Mouse (Mus musculus) B cell, adult 2 months (primary cell): ENCODE measurements at regions not wholly inside any gene's neighbourhood (a gene's known extent, or its start where the extent isn't known, plus 50 kb on each side); places are given as distances from the start of the nearest gene placed in this dataset.

Experiments
- DNase-seq, 2 experiments: peaks; one replicate each; pipeline ENCODE4 v3.0.0; 2022

DNA sequence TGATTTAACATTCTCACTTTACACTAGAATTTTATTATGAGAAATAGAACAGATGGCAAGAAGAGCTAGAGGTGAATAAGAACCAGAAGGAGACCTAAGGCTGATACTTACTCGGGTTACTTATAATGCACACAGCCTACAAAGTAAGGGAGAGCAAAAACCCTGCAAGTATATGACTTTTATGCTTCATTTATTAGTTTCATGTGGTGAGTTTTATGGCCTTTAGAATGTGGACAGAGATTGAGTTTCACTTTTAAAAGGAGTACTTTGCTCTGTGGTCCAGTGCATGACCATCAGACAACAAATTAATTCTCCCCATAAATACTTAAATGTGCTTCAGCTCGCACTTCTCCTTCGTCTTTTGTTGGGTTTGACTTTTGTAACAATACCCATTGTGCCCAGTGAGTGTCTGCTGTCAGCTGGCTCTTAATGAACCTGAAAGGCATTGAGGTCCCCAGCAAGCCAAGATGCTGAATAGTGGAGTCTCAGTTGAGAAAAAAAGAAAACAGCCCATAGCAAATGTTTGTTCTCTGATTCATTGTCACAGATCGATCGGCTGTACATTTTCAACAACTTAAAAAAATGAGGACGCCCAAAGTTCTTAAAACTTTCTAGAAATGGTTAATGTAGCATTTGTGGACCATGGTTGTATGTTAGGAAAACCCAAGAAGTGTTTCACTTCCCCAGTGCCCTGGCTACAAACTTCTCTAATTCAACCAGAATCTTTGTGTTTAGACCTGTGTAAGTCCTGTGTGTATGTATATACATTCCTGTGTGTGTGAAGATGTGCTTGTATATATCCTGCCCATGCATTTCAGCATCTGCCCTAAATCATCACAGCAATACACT lies 194.5 kb downstream of the Gm5426 start:
- DNase-seq = peak; percentile 59 to 60

DNA sequence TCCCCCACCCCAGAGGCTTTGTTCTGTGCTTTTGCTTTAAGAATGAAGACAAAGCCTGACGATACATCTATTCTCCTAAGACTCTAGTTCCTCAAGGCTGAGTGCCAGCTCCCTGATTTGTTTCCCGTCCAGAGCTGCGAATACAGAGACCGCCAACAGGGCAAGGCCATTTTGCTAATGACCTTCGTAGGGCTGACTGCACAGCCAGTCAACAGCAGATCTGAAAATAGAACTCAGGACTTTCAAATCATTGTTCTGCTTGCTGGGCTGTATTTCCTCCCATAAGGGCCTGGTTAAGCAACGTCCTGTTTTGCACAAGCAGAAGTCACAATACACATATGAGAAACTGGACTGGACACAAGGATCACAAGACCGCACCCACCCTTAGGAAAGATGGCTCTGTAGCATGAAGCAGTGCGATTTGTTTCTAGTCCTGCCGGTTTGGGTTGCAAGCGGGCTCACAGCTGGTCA lies 196.4 kb downstream of the Gm5426 start:
- DNase-seq = peak; percentile 72 to 75

GRCm38 (mm10) chr10:96333224-96333623 lies 196.8 kb downstream of the Gm5426 start:
- no peak for DNase-seq

GRCm38 (mm10) chr10:96336271-96336670 lies 199.9 kb downstream of the Gm5426 start:
- no peak for DNase-seq

GRCm38 (mm10) chr10:96337088-96337666 lies 200.8 kb downstream of the Gm5426 start:
- no peak for DNase-seq

DNA sequence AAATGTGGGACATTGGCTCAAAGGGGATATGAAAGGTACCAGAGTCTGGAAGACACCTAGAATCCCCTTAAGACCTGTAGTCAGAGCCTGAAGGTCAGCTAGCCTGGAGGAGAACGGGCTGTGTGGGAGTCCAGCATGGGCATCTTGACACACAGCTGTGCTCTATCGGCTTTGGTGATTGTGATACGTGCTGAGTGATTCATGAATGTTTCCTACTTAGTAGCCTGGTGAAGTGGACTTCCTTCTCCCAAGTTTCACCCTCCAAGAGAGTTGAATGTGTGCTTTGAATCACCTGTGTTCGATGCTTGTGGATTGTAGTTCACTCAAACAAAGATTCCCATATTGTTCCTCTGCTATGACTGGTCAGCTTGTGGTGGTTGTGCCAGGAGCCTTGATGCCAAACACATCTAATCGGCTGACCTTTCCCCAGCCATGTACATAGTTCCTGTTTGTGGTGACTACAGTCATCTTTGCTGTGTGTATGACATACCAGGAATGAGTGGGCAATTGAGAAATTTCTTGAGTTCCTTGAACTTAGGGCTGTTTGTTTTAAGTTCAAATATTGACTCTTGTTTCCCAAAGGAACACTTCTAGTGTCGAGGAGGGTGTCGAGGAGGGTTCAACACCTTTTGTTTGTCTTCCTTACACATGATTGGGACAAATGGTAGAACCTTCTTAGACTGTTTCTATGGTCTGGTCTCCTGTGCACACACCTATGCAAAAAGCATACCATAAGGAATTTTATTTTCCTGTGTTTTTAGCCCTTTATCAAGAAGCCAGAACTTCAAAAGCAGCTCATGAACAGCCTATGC lies 201.6 kb downstream of the Gm5426 start:
- peak in 1 of 2 experiments; percentile 12 for DNase-seq

GRCm38 (mm10) chr10:96338609-96338978 lies 202.2 kb downstream of the Gm5426 start:
- no peak for DNase-seq

DNA sequence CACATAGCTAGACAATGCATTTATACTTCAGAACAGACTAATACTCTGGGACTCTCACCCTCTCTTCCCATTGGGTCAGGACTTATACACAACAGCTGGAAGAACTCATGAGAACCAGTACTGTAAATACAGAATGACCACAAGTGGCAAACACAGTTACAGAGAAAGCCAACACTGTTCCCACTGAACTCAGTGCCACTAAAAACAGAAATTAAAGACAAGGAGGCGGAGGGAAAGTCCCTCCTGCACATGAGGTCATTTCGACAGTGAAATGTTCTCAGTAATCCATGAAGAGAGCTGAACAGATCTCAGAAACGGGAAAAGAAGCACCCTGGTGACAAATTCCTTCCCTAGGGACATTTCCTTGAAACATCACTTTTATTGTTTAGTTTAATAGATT lies 206.1 kb downstream of the Gm5426 start:
- DNase-seq = peak in 1 of 2 experiments; percentile 14

DNA sequence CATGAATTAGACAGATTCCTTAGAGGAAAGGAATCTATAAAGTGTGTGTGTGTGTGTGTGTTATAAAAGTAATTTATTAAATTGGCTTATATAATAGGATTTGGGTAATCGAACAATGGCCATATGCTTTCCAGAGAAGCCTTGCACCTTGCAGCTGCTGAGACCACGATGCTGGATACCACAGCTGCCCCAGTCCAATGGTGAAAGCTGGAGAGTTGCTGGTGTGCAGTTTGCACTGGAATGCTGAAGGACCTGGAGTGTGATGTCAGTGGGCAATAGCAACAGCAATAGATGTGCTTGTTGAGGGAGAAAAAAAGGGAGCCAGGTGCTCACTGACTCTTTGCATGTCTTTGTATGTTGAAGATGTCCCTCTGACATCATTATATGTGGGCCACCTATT lies 207.3 kb downstream of the Gm5426 start:
- DNase-seq = no peak

DNA sequence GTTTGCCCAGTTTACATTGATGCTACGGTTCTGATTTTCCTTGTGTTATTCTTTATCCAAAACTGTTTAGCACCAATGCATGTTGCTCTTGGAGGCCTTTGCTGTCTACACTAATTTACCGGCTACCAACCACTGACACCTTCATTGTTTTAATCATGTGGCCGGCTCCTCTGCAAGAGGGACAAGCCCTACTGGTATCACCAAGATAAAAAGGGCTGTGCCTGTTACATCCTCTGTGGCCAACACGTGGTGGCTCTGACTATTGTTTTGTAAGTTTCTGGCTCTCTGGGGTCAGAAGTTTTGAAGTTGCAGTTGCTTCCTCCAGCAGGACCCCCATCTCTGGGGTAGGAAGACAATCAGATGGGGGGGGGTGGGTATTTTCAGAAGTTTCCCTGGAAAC lies 214.3 kb downstream of the Gm5426 start:
- DNase-seq = no peak

DNA sequence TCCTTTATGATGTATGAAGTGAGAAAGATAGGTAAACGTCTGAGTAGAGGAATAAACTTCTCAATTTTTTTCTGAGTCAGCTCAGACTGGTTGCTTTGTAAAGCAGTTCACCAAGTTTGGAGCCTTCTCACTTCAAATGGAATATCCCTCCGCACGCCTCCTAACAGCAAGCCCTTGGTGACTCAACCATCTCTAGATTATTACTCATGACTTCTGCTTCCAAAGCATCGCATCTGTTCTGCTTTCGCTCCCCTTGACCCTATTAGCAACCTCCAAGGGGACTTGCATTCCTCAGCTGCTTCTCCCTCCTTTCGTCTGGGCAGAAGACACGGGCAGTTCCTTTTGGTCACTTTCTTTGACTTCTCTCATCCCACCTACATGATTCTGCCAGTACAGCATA lies 214.9 kb downstream of the Gm5426 start:
- DNase-seq = no peak

DNA sequence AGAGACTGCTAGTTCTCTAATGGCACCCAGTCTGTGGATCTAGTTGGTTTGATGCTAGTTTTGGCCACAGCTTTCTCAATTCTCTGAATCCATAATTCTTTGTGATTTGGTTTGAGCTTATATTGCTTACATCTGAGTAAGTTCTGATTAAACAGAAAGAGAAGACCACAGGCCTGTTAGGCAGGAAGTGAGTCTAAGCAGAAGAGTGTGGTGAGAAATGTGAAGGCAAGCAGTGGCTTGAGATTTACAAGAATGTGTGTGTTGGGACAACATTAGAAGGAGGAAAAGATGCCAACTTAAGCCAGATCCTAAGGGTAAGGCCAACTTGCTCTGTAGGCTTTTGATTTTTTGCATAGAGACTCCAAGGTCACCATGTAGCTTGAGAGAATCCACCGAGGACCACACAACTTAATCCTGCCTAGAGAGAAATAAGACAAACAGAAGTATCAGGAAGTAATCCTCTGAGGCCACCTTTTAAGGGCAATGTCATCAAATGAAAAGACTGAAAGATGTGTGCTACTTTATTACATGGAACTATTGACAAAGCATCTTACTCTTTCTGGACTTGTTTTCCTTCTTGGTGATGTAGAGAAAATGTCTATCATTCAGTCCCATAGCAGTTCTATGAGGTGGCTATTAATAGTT lies 220.7 kb downstream of the Gm5426 start:
- no peak for DNase-seq

DNA sequence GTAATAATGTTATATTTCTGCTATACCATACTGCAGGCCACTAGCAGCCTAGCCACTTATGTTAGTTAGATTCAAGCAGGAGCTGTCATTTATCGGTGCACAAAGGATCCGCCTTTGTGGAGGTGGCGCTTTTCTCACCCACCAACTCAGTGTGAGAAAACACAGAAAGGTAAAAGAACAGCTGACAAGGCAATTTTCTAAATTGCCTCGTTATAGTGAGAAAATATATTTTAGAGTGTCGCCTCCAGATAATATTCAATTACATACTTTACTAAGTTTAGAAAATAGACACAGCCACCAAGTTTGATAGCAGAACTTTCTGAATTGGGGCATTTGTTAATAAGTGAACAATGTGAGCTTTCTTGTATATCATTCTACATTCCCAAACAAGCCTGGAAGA lies 221.2 kb downstream of the Gm5426 start:
- no peak for DNase-seq

DNA sequence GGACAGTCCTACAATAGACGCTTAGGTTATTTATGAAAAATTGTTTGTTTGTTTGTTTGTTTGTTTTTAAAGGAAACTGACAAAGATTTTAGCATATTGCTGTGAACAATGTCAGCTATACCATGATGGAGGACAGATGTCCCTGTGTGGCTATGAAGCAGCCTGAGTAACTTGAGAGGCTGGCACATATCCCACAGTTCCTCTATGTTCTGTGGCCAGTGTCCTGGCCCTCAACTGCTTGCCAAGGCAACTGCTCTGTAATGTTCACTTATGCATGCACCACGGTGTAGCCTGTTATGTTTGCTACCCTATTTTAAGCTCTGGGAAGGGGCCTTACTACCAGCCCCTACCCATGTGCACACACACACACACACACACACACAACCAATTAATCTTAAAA lies 222.6 kb downstream of the Gm5426 start:
- no peak for DNase-seq

DNA sequence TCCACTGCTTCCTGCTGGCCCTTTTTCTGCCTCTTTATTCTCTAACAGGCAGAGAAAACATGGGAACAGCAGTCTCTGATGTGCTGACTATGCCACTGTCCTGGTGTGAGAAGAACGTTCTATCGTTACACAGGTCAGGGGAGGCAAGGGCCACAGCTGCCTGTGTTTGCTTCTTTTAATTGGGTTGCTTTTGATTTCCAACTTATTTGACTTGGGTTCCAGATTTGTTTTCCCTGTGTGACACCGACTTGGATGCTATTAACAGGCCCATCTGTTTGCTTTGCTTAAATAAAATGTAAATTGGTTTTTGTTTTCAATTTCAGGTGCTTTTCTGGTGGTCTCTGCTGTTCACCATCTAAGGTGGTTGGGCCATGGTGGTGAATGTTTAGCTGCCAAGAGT lies 225.8 kb downstream of the Gm5426 start:
- no peak for DNase-seq

GRCm38 (mm10) chr10:96363867-96364266 lies 227.5 kb downstream of the Gm5426 start:
- peak; percentile 37 to 44 for DNase-seq

GRCm38 (mm10) chr10:96365101-96365500 lies 228.7 kb downstream of the Gm5426 start:
- no peak for DNase-seq

- no peak for DNase-seq
Observed at GRCm38 (mm10) chr10:96366871-96367270, 230.5 kb downstream of the Gm5426 start.

- peak; percentile 94 to 97 for DNase-seq
Observed at GRCm38 (mm10) chr10:96370547-96371320, 234.3 kb downstream of the Gm5426 start.

DNA sequence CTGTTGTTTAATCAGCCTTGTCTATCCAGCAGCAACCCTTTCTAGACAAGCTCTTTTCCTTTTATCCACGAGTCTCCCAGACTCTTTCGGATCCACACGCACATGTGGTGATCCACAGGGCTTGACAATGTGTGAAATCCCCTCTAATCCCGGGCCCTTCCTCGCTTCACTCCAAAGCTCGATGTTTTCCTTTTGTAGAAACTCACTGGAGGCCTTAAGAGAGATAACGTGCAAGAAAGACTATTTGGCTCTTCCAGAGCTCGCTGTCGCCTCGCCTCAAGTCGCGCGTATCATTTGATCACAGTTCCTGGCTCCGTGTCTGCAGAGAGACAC lies 234.9 kb downstream of the Gm5426 start:
- no peak for DNase-seq

DNA sequence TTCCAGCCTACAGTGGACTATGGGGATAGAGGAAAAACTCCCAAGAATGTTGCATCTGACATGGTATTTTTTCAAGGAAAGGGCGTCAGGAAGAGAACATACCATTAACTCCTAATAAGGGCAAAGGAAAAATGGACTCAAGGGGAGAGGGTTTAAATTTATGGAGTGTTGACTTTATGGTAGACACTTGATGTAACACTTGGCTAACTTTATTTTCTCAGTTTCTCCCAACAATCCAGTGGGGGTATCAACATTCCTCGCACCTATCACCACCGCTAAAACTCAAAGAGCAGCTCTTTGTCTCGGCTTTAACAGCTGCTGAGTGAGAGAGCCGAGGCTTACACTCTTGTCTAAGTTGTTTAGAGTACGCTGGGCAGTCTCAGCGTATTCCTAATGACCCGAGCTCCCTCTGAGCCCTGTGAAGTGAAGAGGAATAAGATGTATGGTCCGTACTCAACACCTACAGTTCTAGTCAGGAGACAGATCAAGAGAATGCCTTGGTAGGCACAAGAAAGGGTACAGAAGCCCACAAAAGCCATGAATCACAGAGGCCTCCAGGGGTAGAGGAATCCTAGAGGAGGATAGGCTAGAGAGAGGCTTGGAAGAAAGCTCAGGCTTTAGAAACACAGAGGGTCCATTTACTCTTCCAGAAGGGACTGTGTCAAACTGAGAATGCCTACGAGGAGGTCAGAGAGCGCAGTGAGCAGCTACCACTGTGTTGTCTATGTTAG lies 236.4 kb downstream of the Gm5426 start:
- DNase-seq = no peak

DNA sequence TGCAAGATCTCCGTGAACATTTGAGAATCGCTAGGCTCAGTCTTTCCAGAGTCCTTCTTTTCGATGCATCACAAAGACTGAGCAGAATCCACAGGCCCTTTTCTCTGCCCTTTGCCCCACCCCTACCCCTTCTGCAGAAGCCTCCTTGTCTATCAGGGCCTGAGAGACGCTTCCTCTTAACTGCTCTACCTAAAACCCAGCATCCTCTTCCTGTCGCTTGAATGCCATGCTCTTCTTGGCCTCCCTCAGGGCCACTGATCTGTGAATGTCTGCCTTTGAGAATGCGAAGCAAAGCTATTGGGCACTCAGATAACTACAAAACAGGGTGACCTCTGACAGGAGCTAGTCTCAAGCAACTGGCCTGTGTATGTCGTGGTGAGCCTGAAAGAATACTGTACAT lies 237.1 kb downstream of the Gm5426 start:
- peak; percentile 76 for DNase-seq
